Mouse (Mus musculus) kidney, postnatal 14 days (tissue): ENCODE measurements around the gene Minpp1.
A peak's percentile ranks its signal among the peaks of the same experiment; 100 is the strongest.
"Not testable (repeated sequence)": the region's sequence is repeated elsewhere in the genome, so short reads cannot be mapped to it uniquely, and the experiment has no call there.

Experiments used
- DNase-seq: peaks from one replicate; pipeline ENCODE4 v3.0.0; 2022; ENCODE audit warnings: mixed read lengths

Minpp1 gene

DNA sequence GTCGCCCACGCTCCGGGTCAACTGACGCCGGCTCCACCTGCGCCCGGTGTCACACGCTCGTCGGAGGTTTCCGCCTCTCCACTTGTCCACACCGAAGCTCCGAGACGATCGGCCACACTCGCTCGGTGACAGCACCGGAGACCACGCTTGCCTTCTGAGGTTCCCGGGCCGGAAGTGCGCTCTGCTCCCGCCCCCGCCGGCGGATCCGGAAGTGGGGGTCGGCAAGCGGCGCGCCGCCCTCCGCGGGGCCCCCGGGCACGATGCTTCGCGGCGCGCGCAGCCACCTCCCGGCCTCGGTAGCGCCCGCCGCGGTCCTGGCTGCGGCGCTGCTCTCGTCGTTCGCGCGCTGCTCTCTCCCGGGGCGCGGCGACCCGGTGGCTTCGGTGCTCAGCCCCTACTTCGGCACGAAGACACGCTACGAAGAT is at the start of gene Minpp1:
Gene Minpp1, plus strand, starts transcription at position 89 of the 425 bp plus-strand sequence.
- DNase-seq = peak; percentile 90

DNA sequence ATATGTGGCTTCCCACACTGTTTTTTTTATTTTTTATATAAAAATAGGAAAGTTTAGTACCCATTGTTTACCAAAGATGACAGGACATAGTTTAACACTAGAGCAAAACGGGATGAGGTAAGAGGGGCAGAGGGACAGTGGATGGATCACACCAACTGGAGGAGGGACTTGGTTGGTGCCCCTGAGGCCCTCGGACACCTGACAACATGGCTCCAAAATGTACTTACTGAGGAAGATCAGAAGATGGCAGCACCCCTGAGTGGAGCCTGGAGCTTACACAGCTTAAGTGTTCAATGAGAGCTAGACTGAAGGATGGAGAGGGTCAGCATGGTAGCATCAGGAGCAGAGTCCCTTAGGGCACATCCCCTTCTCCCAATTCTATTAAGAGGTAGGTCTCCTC is 46.2 kb upstream of the Minpp1 start:
- no peak for DNase-seq

DNA sequence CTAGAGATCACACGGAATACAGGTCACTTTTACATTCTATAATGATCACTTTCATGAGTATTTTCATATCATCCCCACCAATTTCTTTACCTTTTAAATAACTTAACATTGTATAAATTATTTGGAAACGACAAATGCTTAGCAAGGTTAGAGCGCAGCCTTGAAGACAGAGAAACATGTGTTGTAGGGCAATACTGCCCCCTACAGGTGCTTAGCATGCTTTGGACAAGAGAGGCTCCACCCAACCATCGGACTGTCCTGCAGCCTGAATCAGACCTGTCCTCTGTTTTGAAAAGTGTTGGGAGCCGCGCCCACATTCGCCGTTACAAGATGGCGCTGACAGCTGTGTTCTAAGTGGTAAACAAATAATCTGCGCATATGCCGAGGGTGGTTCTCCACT is 44.0 kb upstream of the Minpp1 start:
- peak; percentile 27 for DNase-seq

DNA sequence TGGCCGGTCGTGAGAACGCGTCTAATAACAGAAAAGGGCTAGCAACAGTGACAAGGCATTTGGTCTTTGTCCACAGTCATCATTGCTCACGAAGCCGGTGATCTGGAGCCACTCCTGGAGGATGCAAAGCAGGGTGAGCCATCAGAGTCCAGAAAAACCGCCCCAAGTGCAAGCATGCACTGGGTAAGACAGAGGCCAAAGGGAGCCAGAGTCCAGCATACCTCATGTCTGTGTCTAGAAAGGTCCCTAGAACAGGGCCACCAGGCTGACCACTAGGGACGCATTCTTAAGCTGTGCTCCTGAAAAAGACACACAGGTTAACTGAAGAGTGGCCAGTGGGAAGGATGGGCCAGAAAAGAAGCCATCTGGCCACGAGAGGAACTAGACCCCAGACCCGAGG is 36.6 kb upstream of the Minpp1 start:
- no peak for DNase-seq

DNA sequence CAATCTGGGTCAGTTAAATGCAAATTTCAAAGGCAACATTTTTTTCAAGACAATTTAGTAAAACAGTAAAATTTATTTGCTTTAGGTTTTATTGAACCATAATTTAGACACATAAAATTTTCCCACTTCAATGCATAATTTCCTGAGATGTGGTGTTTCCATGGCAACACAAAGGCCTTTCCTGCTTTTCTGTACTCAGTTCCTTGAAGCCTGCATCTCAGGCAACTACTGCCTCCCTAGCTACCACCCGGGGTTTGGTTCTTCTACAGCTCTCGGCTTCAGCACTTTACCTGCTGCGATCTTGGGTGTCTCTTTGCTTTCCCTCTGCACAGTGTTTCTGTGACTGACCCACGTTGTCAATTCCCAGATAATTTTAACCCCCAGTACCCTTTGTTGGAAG is 33.3 kb upstream of the Minpp1 start:
- no peak for DNase-seq

DNA sequence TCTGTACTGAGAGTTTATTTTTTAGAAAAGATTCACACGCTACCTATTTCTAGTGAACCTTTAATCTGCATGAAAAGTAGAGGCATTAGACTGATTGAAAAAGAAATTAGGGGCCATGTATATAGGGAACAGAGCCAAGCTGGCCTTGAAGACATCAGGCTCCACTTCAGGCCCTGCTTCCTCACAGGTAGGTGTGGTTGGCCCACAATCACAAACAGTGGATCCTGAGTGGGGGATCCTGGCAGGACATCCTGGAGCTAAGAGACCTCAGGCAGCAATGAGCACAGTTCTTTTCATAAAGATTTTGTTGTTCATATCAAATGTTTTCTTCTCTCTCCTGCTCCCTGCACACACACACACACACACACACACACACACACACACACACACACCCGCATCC is 28.8 kb upstream of the Minpp1 start:
- DNase-seq = no peak

DNA sequence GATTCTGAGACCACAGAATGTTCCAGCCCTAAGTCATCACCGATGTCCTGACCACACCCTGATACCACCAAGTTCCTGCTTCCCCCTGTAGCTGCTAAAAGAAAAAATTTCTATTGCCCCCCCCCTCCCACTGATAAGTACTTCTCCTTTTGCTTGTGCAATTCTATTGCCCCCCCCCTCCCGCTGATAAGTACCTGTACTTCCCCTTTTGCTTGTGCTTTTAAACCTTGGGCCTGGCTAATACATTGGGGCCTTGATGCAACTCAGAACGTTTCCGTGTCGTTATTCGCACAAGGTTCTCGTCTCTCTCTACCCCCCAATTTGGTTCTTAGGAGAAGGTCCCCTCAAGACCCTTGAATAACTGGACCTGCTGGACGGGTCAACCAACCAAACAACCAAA is 27.9 kb upstream of the Minpp1 start:
- not testable (repeated sequence) for DNase-seq

DNA sequence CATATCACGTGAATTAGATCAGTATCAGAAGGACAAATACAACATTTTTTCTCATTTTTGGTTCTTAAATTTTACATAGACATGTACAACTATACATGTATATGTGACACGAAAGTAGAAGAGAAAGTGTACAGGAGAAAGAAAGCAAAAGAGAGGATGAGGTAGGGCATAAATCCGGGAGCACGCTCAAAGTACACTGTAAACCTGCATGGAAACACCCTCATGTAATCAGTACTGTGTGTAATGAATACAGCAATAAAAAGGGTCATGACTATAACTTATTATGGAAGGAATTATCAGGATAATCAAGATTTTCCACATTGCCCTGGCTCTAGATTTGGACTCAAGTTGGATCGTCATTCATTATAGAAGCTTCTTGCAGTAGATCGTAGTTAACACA is 22.5 kb upstream of the Minpp1 start:
- no peak for DNase-seq

DNA sequence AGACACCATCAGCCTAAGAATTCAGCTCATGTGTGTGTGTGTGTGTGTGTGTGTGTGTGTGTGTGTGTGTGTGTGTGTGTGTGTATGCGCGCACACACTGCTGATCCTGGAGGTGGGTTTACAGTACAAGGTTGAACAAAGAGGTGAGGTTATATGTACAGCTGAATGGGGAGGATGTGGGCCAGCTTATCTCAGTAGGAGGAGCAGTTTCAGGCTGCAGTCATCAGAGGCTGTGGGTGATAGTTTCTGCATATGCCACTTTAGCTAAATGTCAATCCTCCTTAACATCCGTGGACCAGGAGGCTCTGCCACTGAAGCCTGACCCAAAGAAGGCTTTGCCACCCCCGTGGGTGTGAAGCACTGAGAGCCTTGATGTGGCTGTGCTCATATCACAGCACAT is 20.3 kb upstream of the Minpp1 start:
- DNase-seq = no peak

DNA sequence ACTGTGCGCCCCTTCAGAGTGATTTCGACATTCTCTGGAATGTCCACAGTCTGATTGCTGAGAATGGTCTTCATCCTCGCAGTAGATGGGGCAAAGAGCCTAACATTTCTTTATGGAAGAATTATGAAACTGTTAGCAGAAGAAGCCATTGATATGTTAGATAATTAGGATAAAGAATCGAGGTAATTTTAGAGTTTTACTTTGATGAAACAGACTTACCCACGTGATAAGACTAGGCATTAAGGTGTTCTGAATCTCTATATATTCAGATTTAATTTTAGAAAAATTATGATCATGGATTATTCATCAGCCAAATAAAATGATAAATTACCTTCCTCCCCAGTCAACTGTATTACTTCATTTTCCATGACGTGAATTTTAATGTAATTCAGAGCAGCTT is 19.1 kb upstream of the Minpp1 start, which contains the start of gene Rpl9-ps6:
Gene Rpl9-ps6, minus strand, starts transcription at position 101 of the 400 bp plus-strand sequence.
- DNase-seq = no peak

DNA sequence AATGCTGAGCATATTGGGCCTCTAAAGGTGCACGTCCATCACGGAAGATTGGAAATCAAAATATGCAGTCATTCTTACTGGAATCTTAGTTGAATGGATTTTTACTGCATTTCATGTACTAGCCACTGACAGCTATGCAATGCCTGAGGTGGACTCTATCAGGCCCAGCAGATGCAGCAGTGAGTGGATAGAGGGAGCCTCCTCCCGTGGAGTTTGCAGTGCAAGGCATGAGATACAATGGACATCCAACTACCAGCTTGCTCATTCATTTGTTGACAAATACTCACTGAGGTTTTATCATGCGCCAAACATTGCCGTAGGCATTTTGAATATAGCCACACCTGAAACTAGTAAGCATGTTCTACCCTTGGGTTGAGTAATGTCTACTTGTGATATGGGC is 18.2 kb upstream of the Minpp1 start:
- DNase-seq = no peak

DNA sequence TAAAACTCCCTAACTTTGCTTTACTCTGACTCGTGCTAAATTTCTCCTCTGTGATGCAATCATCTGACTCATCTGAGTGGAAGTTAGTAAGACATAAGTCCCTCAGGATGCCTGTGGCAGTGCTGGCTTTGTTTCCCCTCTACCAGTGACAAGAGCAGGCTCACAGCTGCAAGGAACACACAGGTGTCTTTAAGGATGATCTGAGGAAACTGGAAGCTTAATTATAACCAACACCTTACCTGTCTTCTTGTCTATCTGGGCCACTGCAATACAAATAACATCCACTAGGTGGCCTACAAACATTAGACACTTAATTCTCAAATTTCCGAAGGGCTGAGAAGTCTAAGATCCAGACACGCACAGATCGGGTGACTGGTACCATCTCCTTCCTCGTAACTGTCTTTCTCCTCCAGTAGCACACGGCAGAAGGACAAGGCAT is 15.5 kb upstream of the Minpp1 start:
- DNase-seq = peak; percentile 74

DNA sequence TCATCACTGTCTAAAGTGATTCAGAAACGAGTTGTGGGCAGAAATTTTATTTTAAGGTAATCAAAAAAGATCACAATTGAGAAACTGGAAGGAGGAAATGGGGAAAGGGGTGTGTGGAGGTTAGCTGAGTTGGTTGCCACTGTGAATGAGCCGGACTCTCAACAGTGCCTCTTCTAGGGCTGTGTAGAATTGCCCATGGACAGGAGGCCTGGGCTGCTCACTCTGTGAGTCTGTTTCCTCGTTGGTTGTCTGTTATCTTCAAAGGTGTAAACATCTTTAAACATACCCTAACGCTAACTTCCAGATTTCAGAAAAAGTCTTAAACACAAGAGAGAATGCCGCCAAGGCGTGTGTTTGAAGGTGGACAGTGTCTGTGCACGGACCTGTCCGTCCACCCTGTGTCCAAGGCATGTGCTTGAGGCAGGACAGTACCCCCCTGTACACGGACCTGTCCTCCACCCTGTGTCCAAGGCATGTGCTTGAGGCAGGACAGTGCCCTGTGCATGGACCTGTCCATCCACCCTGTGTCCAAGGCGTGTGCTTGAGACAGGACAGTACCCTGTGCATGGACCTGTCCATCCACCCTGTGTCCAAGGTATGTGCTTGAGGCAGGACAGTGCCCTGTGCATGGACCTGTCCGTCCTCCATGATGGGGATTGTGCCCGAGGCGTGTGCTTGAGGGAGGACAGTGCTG is 14.9 kb upstream of the Minpp1 start:
- DNase-seq = no peak

DNA sequence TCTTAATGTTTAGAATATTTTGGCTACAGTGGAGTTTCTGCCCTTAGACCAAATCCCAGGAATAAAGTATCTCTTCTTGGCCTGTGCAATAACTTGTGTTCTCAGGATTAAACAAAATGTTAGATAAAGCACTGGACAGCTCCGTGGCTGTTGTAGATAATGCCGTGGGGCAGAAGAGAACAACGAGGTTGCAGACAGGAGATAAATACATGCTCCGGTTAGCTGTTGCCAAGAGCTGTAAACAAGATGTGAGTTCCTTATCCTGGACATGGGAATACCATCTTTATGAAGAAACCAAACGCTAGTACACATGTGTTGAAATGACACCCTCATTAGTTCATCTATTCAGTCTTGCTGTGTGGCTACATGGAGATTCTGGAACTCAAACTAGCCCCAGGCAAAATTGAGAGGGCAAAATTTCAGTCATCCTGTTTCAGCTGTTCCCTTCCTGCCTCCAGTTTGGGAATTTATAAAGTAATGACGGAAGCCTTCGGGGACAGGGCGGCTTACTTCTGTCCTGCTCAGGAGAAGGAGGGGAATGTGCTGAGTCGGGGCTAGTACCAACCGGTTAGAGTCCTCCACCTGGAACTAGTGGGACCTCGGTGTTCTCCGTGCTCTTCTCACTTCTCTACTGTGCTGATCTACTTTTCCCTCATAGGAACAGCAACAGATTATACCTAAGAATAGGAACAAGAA is 9.4 kb upstream of the Minpp1 start:
- DNase-seq = peak; percentile 58

DNA sequence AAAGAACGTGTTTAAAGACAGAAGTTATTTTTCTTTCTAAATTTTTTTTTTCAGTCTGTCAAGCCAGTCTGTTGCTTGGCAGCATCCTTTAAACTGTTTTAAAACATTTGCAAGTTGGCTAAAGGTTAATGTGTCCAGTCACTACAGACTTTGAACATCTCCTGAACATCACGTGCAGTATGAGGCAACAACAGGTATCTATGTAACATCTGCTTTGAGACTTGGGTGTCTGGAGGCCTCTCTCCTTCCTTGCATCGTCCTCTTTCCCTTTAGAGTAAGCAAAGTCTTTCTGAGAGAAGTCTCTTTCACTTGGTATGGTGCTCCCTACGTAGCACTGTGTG is 8.9 kb upstream of the Minpp1 start:
- DNase-seq = peak; percentile 63

DNA sequence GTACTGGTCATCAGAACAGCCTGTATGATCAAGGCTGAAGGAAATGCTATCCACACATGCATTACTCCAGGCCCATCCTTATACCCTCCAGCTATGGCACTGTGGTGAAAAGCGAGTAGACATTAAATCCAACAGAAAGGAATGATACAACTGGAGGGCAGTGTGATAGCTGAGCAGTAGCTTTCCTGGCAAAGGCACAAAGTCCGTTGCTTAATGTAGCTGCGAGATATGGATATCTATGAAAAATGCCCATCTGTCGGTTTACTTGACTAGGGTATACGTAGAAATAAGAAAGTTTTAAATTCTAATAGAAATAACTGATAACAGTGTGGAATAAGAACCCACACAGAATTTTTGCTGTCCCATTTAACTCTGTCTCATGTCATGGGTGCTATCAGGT is 5.3 kb upstream of the Minpp1 start:
- DNase-seq = no peak

DNA sequence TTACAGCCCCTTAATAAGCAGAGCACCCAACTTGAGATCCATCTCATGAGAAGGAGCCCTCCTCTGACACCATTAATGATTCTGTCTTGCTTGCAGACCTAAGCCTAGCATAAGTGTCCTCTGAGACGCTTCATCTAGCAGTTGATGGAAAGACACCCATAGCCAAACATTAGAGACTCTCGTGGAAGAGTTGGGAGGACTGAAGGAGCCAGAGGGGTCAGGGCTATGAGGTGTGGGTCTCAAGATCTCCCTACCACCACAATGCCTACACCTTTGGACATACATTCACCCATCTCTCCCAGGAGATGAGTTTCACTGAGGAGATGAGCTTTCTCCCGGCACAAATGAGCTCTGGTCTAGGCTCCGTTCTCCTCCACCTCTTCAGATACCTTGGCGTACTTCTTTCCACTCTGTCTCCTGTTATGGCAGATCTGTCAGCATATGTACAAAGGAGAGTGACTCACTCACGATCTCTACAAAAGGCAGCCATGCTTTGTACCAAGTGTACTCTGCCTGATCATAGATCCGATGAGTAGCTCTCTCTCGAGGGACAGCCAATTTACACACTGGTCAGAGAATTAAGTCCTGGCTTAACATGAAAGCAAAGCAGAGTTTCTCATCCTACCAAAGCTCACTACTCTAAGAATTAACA is 4.7 kb upstream of the Minpp1 start:
- no peak for DNase-seq

DNA sequence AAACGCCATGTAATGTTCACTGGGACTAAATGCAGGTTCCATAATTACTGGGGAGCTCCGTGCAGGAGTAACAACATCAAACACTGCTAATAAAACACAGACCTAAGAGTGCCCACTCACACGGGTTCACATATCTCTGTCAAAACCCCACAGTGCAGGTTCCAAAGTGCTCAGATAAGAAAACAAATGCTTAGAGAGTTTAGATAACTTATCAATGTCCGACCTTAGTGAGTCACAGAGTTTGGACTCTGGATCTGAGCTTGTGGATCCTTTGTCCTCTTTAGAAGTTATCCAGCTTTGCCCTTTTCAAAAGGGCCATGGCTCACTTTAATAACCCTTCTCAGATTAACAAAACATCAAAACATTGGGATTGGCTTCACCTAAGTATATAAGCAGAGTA is 4.1 kb upstream of the Minpp1 start:
- no peak for DNase-seq

DNA sequence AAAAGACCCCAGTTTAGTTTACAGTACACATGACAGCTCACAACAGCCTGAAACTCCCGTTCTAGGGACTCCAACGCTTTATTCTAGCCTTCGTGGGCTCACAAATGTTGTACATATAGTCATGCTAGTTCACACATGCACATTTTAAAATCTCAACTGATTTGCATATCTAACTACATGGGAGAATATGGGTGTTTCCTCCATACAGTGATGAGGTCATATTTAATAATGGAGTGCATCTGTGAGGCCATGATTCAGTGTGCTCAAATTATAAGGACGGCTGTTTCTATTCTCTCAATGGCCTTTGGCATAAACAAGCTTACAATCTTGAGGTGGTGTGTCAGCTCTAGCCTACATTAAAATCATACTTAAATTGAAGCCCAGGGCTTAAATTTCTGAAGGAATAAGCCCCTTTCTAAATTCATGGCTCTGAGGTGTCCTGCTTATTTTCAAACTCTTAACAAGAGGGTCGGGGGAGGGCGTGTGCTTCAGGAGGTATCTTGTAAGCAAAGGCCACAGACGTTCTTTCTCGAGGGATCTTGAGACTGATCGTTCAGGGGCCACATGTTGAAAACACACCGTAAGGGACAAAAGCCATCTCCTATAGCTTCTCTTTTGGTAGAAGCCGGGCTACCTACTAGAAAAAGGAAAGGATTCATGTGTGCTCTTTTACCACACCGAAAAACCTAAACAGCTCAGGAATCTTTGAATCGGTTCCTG is 468 bp upstream of the Minpp1 start:
- no peak for DNase-seq

DNA sequence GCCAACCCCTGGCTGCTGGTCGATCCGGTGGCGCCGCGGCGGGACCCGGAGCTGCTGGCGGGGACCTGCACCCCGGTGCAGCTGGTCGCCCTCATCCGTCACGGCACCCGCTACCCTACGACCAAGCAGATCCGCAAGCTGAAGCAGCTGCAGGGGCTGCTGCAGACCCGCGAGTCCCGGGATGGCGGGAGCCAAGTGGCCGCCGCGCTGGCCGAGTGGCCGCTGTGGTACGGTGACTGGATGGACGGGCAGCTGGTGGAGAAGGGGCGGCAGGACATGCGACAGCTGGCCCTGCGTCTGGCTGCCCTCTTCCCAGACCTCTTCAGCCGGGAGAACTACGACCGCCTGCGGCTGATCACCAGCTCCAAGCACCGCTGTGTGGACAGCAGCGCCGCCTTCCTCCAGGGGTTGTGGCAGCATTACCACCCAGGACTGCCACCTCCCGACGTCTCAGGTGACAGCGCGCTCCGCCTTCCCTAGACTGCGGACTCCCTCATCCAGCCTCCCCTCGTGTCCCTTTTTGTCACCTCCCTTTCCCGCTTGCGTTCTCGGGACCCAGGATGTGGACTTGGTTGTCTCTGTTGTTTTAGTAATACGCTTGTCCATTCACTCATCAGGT is 646 bp downstream of the Minpp1 start:
- DNase-seq = peak; percentile 81

DNA sequence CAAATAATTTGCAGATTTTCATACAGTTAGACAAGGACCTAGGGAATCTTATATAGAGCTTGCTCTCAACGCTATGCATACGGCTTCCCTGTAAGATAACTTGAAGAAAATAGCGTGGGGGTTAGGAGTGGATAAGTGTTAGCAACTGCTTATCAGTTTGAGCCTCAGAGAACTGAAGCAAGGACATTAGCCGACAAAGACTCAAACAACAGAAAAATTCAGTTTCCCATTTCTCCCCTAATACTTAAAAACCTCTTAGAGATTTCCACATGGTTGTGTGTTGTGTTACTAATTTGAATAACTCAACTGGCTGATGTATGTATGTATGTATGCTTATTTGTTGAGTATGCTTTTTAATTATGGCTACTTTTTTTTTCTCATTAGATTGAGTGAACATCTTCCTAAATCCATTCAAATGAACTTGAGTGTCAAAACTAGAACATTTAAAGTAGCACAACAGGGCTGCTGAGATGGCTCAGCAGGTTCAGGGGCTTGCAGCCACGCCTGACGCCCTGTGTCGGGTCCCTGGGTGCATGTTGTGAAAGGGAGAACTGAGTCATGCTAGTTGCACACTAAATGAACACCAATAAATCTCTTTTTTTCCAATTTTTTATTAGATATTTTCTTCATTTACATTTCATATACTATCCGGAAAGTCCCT is 2.2 kb downstream of the Minpp1 start:
- DNase-seq = no peak

DNA sequence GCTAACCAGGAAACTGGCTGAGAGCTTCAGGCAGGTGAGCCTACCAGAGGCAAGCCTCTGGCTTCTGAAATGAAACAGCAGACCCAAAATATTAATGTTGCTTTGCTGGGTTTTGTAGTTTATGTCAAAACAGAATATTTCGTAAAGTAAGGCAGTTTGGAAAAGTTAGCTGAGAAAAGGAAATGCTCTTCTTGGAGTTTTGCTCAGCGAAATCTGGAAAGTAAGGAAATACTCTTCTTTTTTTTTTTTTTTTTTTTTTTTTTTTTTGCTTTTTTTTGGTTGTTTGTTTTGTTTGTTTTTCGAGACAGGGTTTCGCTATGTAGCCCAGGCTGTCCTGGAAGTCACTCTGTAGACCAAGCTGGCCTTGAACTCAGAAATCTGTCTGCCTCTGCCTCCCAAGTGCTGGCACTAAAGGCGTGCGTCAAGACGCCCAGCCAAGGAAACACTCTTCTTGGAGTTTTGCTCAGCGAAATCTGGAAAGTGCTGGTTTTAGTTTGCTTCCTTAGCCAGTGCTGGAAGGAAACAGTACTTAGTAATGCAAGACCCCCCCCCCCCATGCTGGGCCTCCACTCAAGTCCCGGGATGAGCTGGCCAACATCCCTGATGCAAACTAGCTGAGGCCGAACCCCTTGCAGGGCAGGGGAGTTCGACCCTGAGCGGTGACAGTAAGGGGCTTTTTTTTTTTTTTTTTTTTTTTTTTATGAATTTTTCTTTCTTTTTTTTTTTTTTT is 3.8 kb downstream of the Minpp1 start:
- no peak for DNase-seq
